Mouse (Mus musculus) kidney, adult 2 months (tissue): ENCODE results near the gene Nebl.

Experiments
- CTCF ChIP-seq: fragments of 200-500 bp; conservative IDR thresholded peaks from 2 replicates; pipeline ENCODE4 v1.5.1; 2011; ENCODE audit warnings: low read depth, mild to moderate bottlenecking, control low read depth, low read length, moderate library complexity, mixed read lengths; ENCODE audit not compliant: insufficient read depth, insufficient read length
- POLR2A ChIP-seq: fragments of 200-500 bp; IDR thresholded peaks from one replicate; pipeline ENCODE4 v1.6.1; 2011; ENCODE audit warnings: low read depth, low read length, control low read depth

- TF ChIP-seq POLR2A (no peak), CTCF (no peak)
These were observed 10.0 kb downstream of the Nebl start for GRCm38 (mm10) chr2:17721177-17721715.
